Mouse (Mus musculus) MEL (cell line): ENCODE data around the gene Zfp511. TPM values are rescaled to one million over a fixed set of nuclear protein-coding genes. Genes with fewer than 3 reads are reported as not detected.

Source experiments
- DNase-seq: peaks from one replicate; pipeline ENCODE4 v3.0.0; 2011; ENCODE audit warnings: low read depth, low spot score
- H3K27ac ChIP-seq: 2 replicates; pipeline ENCODE4 v1.5.1; 2012; ENCODE audit warnings: low read depth, mild to moderate bottlenecking, control low read depth, low read length, moderate library complexity; ENCODE audit not compliant: control insufficient read depth
- H3K27me3 ChIP-seq, 2 experiments: fragments of 150-350 bp in 1 of 2; sonication (generic) in 1 of 2; 2 replicates each; pipeline ENCODE4 v1.6.1; 2012; ENCODE audit warnings: low read length in 2 of 2, mild to moderate bottlenecking in 2 of 2, improper control_type of control experiment in 1 of 2, moderate library complexity in 1 of 2; ENCODE audit not compliant: insufficient read depth in 2 of 2, control insufficient read depth in 1 of 2
- H3K36me3 ChIP-seq, 2 experiments: 2 replicates each; pipeline ENCODE4 v1.6.1; 2012 to 2014; ENCODE audit warnings: low read length in 2 of 2, improper control_type of control experiment in 1 of 2, inconsistent platforms in 1 of 2, mild to moderate bottlenecking in 1 of 2; ENCODE audit not compliant: insufficient read depth in 2 of 2, control insufficient read depth in 1 of 2
- H3K4me1 ChIP-seq, 2 experiments: fragments of 150-350 bp in 1 of 2; sonication (generic) in 1 of 2; 2 replicates each; pipeline ENCODE4 v1.6.1; 2012; ENCODE audit warnings: low read length in 2 of 2, improper control_type of control experiment in 1 of 2, mild to moderate bottlenecking in 1 of 2; ENCODE audit not compliant: insufficient read depth in 2 of 2, control insufficient read depth in 1 of 2
- H3K4me3 ChIP-seq, 2 experiments: fragments of 150-350 bp in 1 of 2; sonication (generic) in 1 of 2; 2 replicates each; pipeline ENCODE4 v1.5.1; 2012; ENCODE audit warnings: low read depth in 2 of 2, low read length in 2 of 2, mild to moderate bottlenecking in 2 of 2, moderate library complexity in 2 of 2, control low read depth in 1 of 2, improper control_type of control experiment in 1 of 2; ENCODE audit not compliant: control insufficient read depth in 1 of 2, insufficient read depth in 1 of 2
- H3K79me2 ChIP-seq: 2 replicates; pipeline ENCODE4 v1.6.1; 2012; ENCODE audit warnings: mild to moderate bottlenecking, low read length, moderate library complexity; ENCODE audit not compliant: control insufficient read depth, poor library complexity, insufficient read depth
- H3K9ac ChIP-seq: 2 replicates; pipeline ENCODE4 v1.6.1; 2012; ENCODE audit warnings: low read depth, mild to moderate bottlenecking, control low read depth, low read length, moderate library complexity; ENCODE audit not compliant: control insufficient read depth, poor library complexity, severe bottlenecking
- H3K9me3 ChIP-seq: fragments of 150-350 bp; sonication (generic); replicated peaks from 2 replicates; pipeline ENCODE4 v1.6.1; 2012; ENCODE audit warnings: mild to moderate bottlenecking, low read length, improper control_type of control experiment, moderate library complexity; ENCODE audit not compliant: insufficient read depth
- BHLHE40 ChIP-seq: IDR thresholded peaks from 2 replicates; pipeline ENCODE4 v1.6.1; 2012; ENCODE audit warnings: low read depth, mild to moderate bottlenecking, inconsistent platforms, low read length, improper control_type of control experiment, borderline replicate concordance
- CTCF ChIP-seq, 3 experiments: IDR thresholded peaks in 2 of 3; conservative IDR thresholded peaks in 1 of 3; 2 replicates each; pipeline ENCODE4 v1.5.1; 2011 to 2012; ENCODE audit warnings: low read length in 3 of 3, low read depth in 2 of 3, mild to moderate bottlenecking in 2 of 3, improper control_type of control experiment in 1 of 3, inconsistent platforms in 1 of 3, mixed read lengths in 1 of 3, moderate library complexity in 1 of 3; ENCODE audit not compliant: control insufficient read depth in 1 of 3, insufficient read depth in 1 of 3, poor library complexity in 1 of 3, severe bottlenecking in 1 of 3
- ELF1 ChIP-seq: IDR thresholded peaks from 2 replicates; pipeline ENCODE4 v1.6.1; 2014; ENCODE audit warnings: low read depth, mild to moderate bottlenecking, inconsistent platforms, low read length, improper control_type of control experiment, moderate library complexity
- EP300 ChIP-seq, 2 experiments: IDR thresholded peaks; 2 replicates each; pipeline ENCODE4 v1.6.1; 2011; ENCODE audit warnings: improper control_type of control experiment in 2 of 2, low read length in 2 of 2, low read depth in 1 of 2, mild to moderate bottlenecking in 1 of 2
- ETS1 ChIP-seq: IDR thresholded peaks from 2 replicates; pipeline ENCODE4 v1.6.1; 2012; ENCODE audit warnings: low read depth, mild to moderate bottlenecking, inconsistent platforms, low read length, improper control_type of control experiment, moderate library complexity
- GATA1 ChIP-seq: IDR thresholded peaks from 2 replicates; pipeline ENCODE4 v1.6.1; 2011; ENCODE audit warnings: low read depth, low read length, improper control_type of control experiment
- HCFC1 ChIP-seq: IDR thresholded peaks from 2 replicates; pipeline ENCODE4 v1.6.1; 2012; ENCODE audit warnings: low read depth, mild to moderate bottlenecking, inconsistent platforms, low read length, improper control_type of control experiment, moderate library complexity
- JUND ChIP-seq: IDR thresholded peaks from 2 replicates; pipeline ENCODE4 v1.6.1; 2011; ENCODE audit warnings: low read depth, mild to moderate bottlenecking, improper control_type of control experiment, low read length
- KAT2A ChIP-seq: conservative IDR thresholded peaks from 2 replicates; pipeline ENCODE4 v1.6.1; 2012; ENCODE audit warnings: low read depth, low read length, improper control_type of control experiment, inconsistent platforms
- MAFK ChIP-seq: IDR thresholded peaks from 2 replicates; pipeline ENCODE4 v1.6.1; 2011; ENCODE audit warnings: low read depth, mild to moderate bottlenecking, low read length, improper control_type of control experiment, borderline replicate concordance
- MAZ ChIP-seq: IDR thresholded peaks from 2 replicates; pipeline ENCODE4 v1.6.1; 2012; ENCODE audit warnings: low read depth, mild to moderate bottlenecking, inconsistent platforms, low read length, improper control_type of control experiment
- MEF2A ChIP-seq: IDR thresholded peaks from 2 replicates; pipeline ENCODE4 v1.6.1; 2014; ENCODE audit warnings: low read depth, mild to moderate bottlenecking, inconsistent platforms, low read length, improper control_type of control experiment; ENCODE audit not compliant: poor library complexity, insufficient replicate concordance, severe bottlenecking; ENCODE audit errors: extremely low read depth
- MYB ChIP-seq: IDR thresholded peaks from 2 replicates; pipeline ENCODE4 v1.6.1; 2011; ENCODE audit warnings: mild to moderate bottlenecking, low read depth, low read length, improper control_type of control experiment
- MYC ChIP-seq: IDR thresholded peaks from 2 replicates; pipeline ENCODE4 v1.6.1; 2011; ENCODE audit warnings: low read depth, mild to moderate bottlenecking, low read length, improper control_type of control experiment, moderate library complexity
- NRF1 ChIP-seq: IDR thresholded peaks from 2 replicates; pipeline ENCODE4 v1.6.1; 2014; ENCODE audit warnings: low read depth, mild to moderate bottlenecking, inconsistent platforms, low read length, improper control_type of control experiment, moderate library complexity; ENCODE audit not compliant: poor library complexity, insufficient read depth, severe bottlenecking
- POLR2A ChIP-seq, 2 experiments: IDR thresholded peaks; 2 replicates each; pipeline ENCODE4 v1.6.1; 2011 to 2012; ENCODE audit warnings: low read length in 2 of 2, mild to moderate bottlenecking in 2 of 2, control low read depth in 1 of 2, improper control_type of control experiment in 1 of 2, low read depth in 1 of 2, moderate library complexity in 1 of 2; ENCODE audit not compliant: control insufficient read depth in 1 of 2, insufficient read depth in 1 of 2, poor library complexity in 1 of 2
- POLR2AphosphoS2 ChIP-seq: IDR thresholded peaks from 2 replicates; pipeline ENCODE4 v1.6.1; 2011; ENCODE audit warnings: low read length, improper control_type of control experiment
- POLR2AphosphoS5 ChIP-seq: IDR thresholded peaks from 2 replicates; pipeline ENCODE4 v1.6.1; 2012; ENCODE audit warnings: low read depth, borderline replicate concordance, mild to moderate bottlenecking, inconsistent platforms, low read length, moderate library complexity, mixed read lengths
- SIN3A ChIP-seq: IDR thresholded peaks from 2 replicates; pipeline ENCODE4 v1.6.1; 2012; ENCODE audit warnings: low read length, improper control_type of control experiment, inconsistent platforms
- SMC3 ChIP-seq: IDR thresholded peaks from 2 replicates; pipeline ENCODE4 v1.6.1; 2011; ENCODE audit warnings: low read depth, low read length, improper control_type of control experiment
- TAL1 ChIP-seq: IDR thresholded peaks from 2 replicates; pipeline ENCODE4 v1.6.1; 2012; ENCODE audit warnings: mild to moderate bottlenecking, inconsistent platforms, low read length, moderate library complexity, mixed read lengths
- TBP ChIP-seq: IDR thresholded peaks from 2 replicates; pipeline ENCODE4 v1.8.0; 2011; ENCODE audit warnings: low read depth, low read length, improper control_type of control experiment
- UBTF ChIP-seq: IDR thresholded peaks from 2 replicates; pipeline ENCODE4 v1.6.1; 2012; ENCODE audit warnings: low read depth, mild to moderate bottlenecking, inconsistent platforms, low read length, improper control_type of control experiment, moderate library complexity, borderline replicate concordance; ENCODE audit not compliant: insufficient read depth
- USF1 ChIP-seq: IDR thresholded peaks from 2 replicates; pipeline ENCODE4 v1.6.1; 2014; ENCODE audit warnings: low read depth, mild to moderate bottlenecking, inconsistent platforms, low read length, improper control_type of control experiment, moderate library complexity
- USF2 ChIP-seq, 2 experiments: IDR thresholded peaks; 2 replicates each; pipeline ENCODE4 v1.6.1; 2011 to 2012; ENCODE audit warnings: improper control_type of control experiment in 2 of 2, low read length in 2 of 2, borderline replicate concordance in 1 of 2, inconsistent platforms in 1 of 2, low read depth in 1 of 2, mild to moderate bottlenecking in 1 of 2; ENCODE audit not compliant: insufficient read depth in 1 of 2
- ZC3H11A ChIP-seq: IDR thresholded peaks from 2 replicates; pipeline ENCODE4 v1.6.1; 2012; ENCODE audit warnings: low read depth, mild to moderate bottlenecking, inconsistent platforms, low read length, improper control_type of control experiment
- ZMIZ1 ChIP-seq: IDR thresholded peaks from 2 replicates; pipeline ENCODE4 v1.6.1; 2012; ENCODE audit warnings: low read depth, mild to moderate bottlenecking, inconsistent platforms, low read length, improper control_type of control experiment, moderate library complexity
- ZNF384 ChIP-seq: IDR thresholded peaks from 2 replicates; pipeline ENCODE4 v1.6.1; 2012; ENCODE audit warnings: low read depth, mild to moderate bottlenecking, inconsistent platforms, low read length, improper control_type of control experiment
- polyA plus RNA-seq, 2 experiments: library from polyadenylated mRNA; stranded (reverse) in 1 of 2; unstranded in 1 of 2; fragments of >175 nt in 1 of 2; fragments of >200 nt in 1 of 2; gene quantifications; 2 replicates each; pipeline versions ENCODE4 v1.2.1 to v1.2.4; 2012; ENCODE audit warnings: low replicate concordance in 2 of 2, low read depth in 1 of 2; ENCODE audit not compliant: insufficient read length in 2 of 2, insufficient read depth in 1 of 2, missing spikeins in 1 of 2
- total RNA-seq: library from RNA; depleted of rRNA; stranded (reverse); fragments of 300-350 nt; gene quantifications from 2 replicates; pipeline ENCODE4 v1.2.3, GENCODE M21; 2012

Gene Zfp511
- total and polyA plus RNA-seq, 3 experiments: 35.6 to 51.5 TPM; not detected in 1

DNA sequence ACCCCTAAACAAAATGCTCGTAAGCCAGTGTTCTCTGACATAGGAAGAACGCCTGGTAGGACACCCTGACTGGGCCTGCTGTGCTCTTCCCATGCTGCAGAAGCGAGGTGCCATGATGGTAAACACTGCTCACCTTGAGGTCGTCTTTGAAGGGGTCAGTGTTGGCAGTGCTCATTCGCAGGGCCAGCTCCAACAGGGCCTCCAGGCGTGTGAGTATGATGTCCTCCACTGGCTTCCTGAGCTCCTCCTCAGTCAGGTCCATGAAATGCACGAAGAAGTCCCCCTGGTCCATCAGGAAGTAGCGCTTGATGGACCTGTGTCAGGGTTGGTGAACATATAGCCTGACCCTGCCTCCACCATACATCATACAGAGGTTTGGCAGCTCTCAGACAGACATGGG, 31.5 kb upstream of the Zfp511 start:
- Histone ChIP-seq H3K27ac (no peak overlapping the region), H3K36me3 (peaks cover 0 to 4% of the 10 kb centered on the region in 2 experiments; a peak in 2 of 4 replicates), H3K4me1 (no peaks in the 10 kb centered on the region), H3K9me3 (no peaks in the 10 kb centered on the region), H3K27me3 (no peaks in the 10 kb centered on the region), H3K9ac (no peak overlapping the region), H3K4me3 (no peak overlapping the region), H3K79me2 (no peaks in the 10 kb centered on the region)
- TF ChIP-seq SMC3 (no peak), POLR2AphosphoS2 (no peak), POLR2A (IDR thresholded peaks at IDR 0.05; ENCODE audit: control insufficient read depth in 1 of 2, insufficient read depth in 1 of 2, low read depth in 1 of 2, low read length in 2 of 2, poor library complexity in 1 of 2) (no peak), MAFK (no peak), TBP (no peak), ELF1 (no peak), ETS1 (no peak), USF2 (IDR thresholded peaks at IDR 0.05; ENCODE audit: borderline replicate concordance in 1 of 2, insufficient read depth in 1 of 2, low read depth in 1 of 2, low read length in 2 of 2) (no peak), CTCF (IDR thresholded peaks at IDR 0.05 in 2 of 3, conservative IDR thresholded peaks at IDR 0.05 in 1 of 3; ENCODE audit: control insufficient read depth in 1 of 3, insufficient read depth in 1 of 3, low read depth in 2 of 3, low read length in 3 of 3, poor library complexity in 1 of 3, severe bottlenecking in 1 of 3) (no peak), NRF1 (no peak), MYC (no peak), GATA1 (no peak), USF1 (no peak), MAZ (no peak), ZMIZ1 (no peak), SIN3A (no peak), MYB (no peak)
- DNase-seq: no peak

- H3K36me3 ChIP-seq: peaks cover 0 to 8% of the 10 kb centered on the region in 2 experiments; a peak in 1 of 4 replicates
- no peak for TF ChIP-seq HCFC1
- no peak for TF ChIP-seq JUND
- TF ChIP-seq EP300 (IDR thresholded peaks at IDR 0.05; ENCODE audit: low read depth in 1 of 2, low read length in 2 of 2): no peak
- TF ChIP-seq MAFK: no peak
- no peak for TF ChIP-seq ZC3H11A
- no peak for TF ChIP-seq UBTF
- TF ChIP-seq SMC3: no peak
- TF ChIP-seq BHLHE40: no peak
- no peak for TF ChIP-seq POLR2AphosphoS2
- TF ChIP-seq POLR2AphosphoS5: no peak
- no peak for TF ChIP-seq MEF2A
- no peak for TF ChIP-seq CTCF (IDR thresholded peaks at IDR 0.05 in 2 of 3, conservative IDR thresholded peaks at IDR 0.05 in 1 of 3; ENCODE audit: control insufficient read depth in 1 of 3, insufficient read depth in 1 of 3, low read depth in 2 of 3, low read length in 3 of 3, poor library complexity in 1 of 3, severe bottlenecking in 1 of 3)
- TF ChIP-seq TAL1: no peak
- no peak for TF ChIP-seq ZNF384
- no peak for TF ChIP-seq KAT2A
- TF ChIP-seq, all 39 proteins: peak for 0
These were observed 29.2 kb upstream of the Zfp511 start for GRCm38 (mm10) chr7:140006861-140007611.

More at GRCm38 (mm10) chr7:140006861-140007611, 29.2 kb upstream of the Zfp511 start:
- H3K9me3 ChIP-seq: no peaks in the 10 kb centered on the region
- no peaks in the 10 kb centered on the region for H3K79me2 ChIP-seq
- no peak overlapping the region for H3K27ac ChIP-seq
- no peaks in the 10 kb centered on the region for H3K4me1 ChIP-seq
- DNase-seq: no peak
- H3K27me3 ChIP-seq: no peaks in the 10 kb centered on the region
- no peak overlapping the region for H3K4me3 ChIP-seq
- H3K9ac ChIP-seq: no peak overlapping the region
